Mouse (Mus musculus): ENCODE data around the gene Preb. TPM values are rescaled to one million over a fixed set of nuclear protein-coding genes. Genes with fewer than 3 reads are reported as not detected.

Gene Preb
- total and polyA plus RNA-seq, 3 experiments: 87.3 to 145 (median 96.5) TPM

DNA sequence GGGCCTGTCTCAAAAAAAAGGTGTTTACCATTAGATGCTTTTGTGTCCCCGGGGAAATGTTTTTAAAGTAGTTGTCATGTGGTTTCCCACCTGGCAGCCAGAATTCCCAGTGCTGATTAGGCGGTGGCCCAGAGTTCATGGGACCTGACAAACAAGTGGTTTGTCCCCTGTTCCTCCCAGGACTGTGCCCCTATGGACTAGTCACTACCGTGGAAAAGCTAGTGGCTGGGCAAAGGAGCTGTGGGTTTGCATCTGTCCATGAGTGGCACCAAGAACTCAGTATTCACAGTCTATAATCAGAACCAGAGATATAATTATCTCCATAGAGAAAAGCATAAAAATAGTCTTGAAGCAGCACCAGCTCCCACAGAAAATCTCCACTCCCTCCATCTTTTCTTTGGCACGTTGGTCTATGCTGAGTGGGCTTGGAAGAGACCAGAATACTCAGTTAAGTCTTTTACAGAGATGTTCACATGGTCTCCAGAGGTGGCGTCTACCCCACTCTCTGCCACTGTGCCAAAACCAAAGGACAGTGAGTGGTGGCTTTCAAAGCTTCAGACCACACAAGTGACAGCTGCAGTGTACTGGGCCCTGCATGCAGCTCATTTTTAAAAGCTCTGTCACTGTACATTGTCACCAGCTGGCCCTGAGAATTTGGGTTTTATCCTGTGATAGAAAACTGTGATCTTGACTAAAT lies 33.0 kb upstream of the Preb start:
- H3K9me3 ChIP-seq (replicated peaks; ENCODE audit: low read length): no peaks in the 10 kb centered on the region
- no peak overlapping the region for H3K4me2 ChIP-seq (ENCODE audit: insufficient read depth, low read depth, poor library complexity, severe bottlenecking)
- no peaks in the 10 kb centered on the region for H3K79me2 ChIP-seq (replicated peaks; ENCODE audit: control insufficient read depth, extremely low read depth, insufficient read depth, poor library complexity, severe bottlenecking)
- no peaks in the 10 kb centered on the region for H3K27me3 ChIP-seq (replicated peaks)
- no peak overlapping the region for H3K27ac ChIP-seq (ENCODE audit: insufficient read depth, low read depth)
- DNase-seq (ENCODE audit: extremely low read depth): no peak
- TF ChIP-seq RCOR1 (conservative IDR thresholded peaks at IDR 0.05; ENCODE audit: low read depth, low read length) (no peak), RAD21 (IDR thresholded peaks at IDR 0.05; ENCODE audit: low read depth, low read length) (no peak), TCF12 (IDR thresholded peaks at IDR 0.05; ENCODE audit: low read depth, low read length) (no peak), POLR2AphosphoS2 (IDR thresholded peaks at IDR 0.05; ENCODE audit: low read depth, low read length) (no peak), MEF2A (IDR thresholded peaks at IDR 0.05; ENCODE audit: borderline replicate concordance, low read depth, low read length) (no peak), CHD2 (IDR thresholded peaks at IDR 0.05; ENCODE audit: low read length) (no peak), USF2 (conservative IDR thresholded peaks at IDR 0.05; ENCODE audit: low read depth, low read length) (no peak), ZKSCAN1 (IDR thresholded peaks at IDR 0.05; ENCODE audit: borderline replicate concordance, low read depth, low read length) (no peak), BHLHE40 (IDR thresholded peaks at IDR 0.05; ENCODE audit: low read depth, low read length) (no peak), HCFC1 (IDR thresholded peaks at IDR 0.05; ENCODE audit: low read depth, low read length) (no peak), JUND (conservative IDR thresholded peaks at IDR 0.05; ENCODE audit: low read depth, low read length) (no peak), JUN (IDR thresholded peaks at IDR 0.05; ENCODE audit: insufficient read depth, low read depth, low read length) (no peak), USF1 (IDR thresholded peaks at IDR 0.05; ENCODE audit: low read depth, low read length) (no peak), SMC3 (IDR thresholded peaks at IDR 0.05; ENCODE audit: low read depth, low read length) (no peak), CTCF (conservative IDR thresholded peaks at IDR 0.05 in 1 of 2, IDR thresholded peaks at IDR 0.05 in 1 of 2; ENCODE audit: low read depth in 2 of 2, low read length in 2 of 2) (no peak), POLR2A (IDR thresholded peaks at IDR 0.05; ENCODE audit: low read depth, low read length) (no peak), ZNF384 (IDR thresholded peaks at IDR 0.05; ENCODE audit: low read depth, low read length) (no peak), TBP (conservative IDR thresholded peaks at IDR 0.05; ENCODE audit: low read depth, low read length) (no peak), ZC3H11A (IDR thresholded peaks at IDR 0.05; ENCODE audit: low read depth, low read length) (no peak)
- peaks cover 8 to 17% of the 10 kb centered on the region in 2 experiments for H3K4me1 ChIP-seq (ENCODE audit: control insufficient read depth in 1 of 2, insufficient read depth in 2 of 2)
- no peak overlapping the region for H3K4me3 ChIP-seq (replicated peaks in 1 of 3; ENCODE audit: low read depth in 2 of 3, low read length in 2 of 3, poor library complexity in 1 of 3)
- dilution Hi-C loops (cut with MboI; ENCODE audit: extremely low pct_ligation_motif_present, extremely low pct_unique_long_range_greater_than_20kb, low sequenced_read_pairs) (no loop called here), in situ Hi-C loops (cut with MboI; ENCODE audit: low pct_ligation_motif_present, low pct_unique_long_range_greater_than_20kb, low sequenced_read_pairs) (no loop called here)
- no peak overlapping the region for H3K9ac ChIP-seq (ENCODE audit: insufficient read depth, low read depth)
- H3K36me3 ChIP-seq (replicated peaks in 1 of 2; ENCODE audit: control insufficient read depth in 1 of 2, insufficient read depth in 1 of 2, low read length in 1 of 2): no peaks in the 10 kb centered on the region

DNA sequence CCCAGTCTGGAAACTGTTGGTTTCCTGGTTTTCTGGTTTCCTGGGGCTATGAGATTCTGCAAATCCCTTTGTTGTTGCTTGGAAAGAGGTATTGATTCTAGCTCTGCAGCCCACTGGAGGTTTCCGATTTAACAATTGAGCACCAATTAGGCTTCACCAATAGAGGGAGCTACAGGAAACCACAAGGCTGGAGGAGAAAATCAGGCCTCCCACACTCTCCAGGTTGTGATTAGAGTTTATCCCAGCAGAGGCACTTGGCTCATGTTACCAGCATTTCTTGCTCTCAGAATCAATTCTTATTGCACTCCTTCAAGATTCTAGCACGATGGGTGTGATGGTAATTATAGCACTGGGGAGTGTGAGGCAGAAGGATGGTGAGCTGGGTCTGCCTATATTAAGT lies 22.2 kb upstream of the Preb start:
- no peak for TF ChIP-seq ZKSCAN1 (IDR thresholded peaks at IDR 0.05; ENCODE audit: borderline replicate concordance, low read depth, low read length)
- peak; percentile 36 for TF ChIP-seq RAD21 (IDR thresholded peaks at IDR 0.05; ENCODE audit: low read depth, low read length)
- TF ChIP-seq ZC3H11A (IDR thresholded peaks at IDR 0.05; ENCODE audit: low read depth, low read length): no peak
- peak; percentile 34 for TF ChIP-seq SMC3 (IDR thresholded peaks at IDR 0.05; ENCODE audit: low read depth, low read length)
- TF ChIP-seq CTCF (conservative IDR thresholded peaks at IDR 0.05 in 1 of 2, IDR thresholded peaks at IDR 0.05 in 1 of 2; ENCODE audit: low read depth in 2 of 2, low read length in 2 of 2): peak; percentile 27 to 66; a peak in 3 of 4 replicates
- TF ChIP-seq ELF1 (IDR thresholded peaks at IDR 0.05; ENCODE audit: low read depth, low read length): no peak
- no peak for TF ChIP-seq JUND (conservative IDR thresholded peaks at IDR 0.05; ENCODE audit: low read depth, low read length)
- DNase-seq (ENCODE audit: extremely low read depth): peak; percentile 27
- Histone ChIP-seq H3K4me3 (replicated peaks in 1 of 3; ENCODE audit: low read depth in 2 of 3, low read length in 2 of 3, poor library complexity in 1 of 3) (no peak overlapping the region), H3K27me3 (replicated peaks) (peaks cover 4% of the 10 kb centered on the region), H3K9me3 (replicated peaks; ENCODE audit: low read length) (no peaks in the 10 kb centered on the region), H3K79me2 (replicated peaks; ENCODE audit: control insufficient read depth, extremely low read depth, insufficient read depth, poor library complexity, severe bottlenecking) (no peaks in the 10 kb centered on the region), H3K4me1 (ENCODE audit: control insufficient read depth in 1 of 2, insufficient read depth in 2 of 2) (peaks cover 0 to 3% of the 10 kb centered on the region in 2 experiments; a peak in 1 of 4 replicates), H3K27ac (ENCODE audit: insufficient read depth, low read depth) (no peak overlapping the region), H3K36me3 (replicated peaks in 1 of 2; ENCODE audit: control insufficient read depth in 1 of 2, insufficient read depth in 1 of 2, low read length in 1 of 2) (no peaks in the 10 kb centered on the region), H3K4me2 (ENCODE audit: insufficient read depth, low read depth, poor library complexity, severe bottlenecking) (no peak overlapping the region), H3K9ac (ENCODE audit: insufficient read depth, low read depth) (no peak overlapping the region)
- dilution Hi-C loops (cut with MboI; ENCODE audit: extremely low pct_ligation_motif_present, extremely low pct_unique_long_range_greater_than_20kb, low sequenced_read_pairs) (no loop called here), in situ Hi-C loops (cut with MboI; ENCODE audit: low pct_ligation_motif_present, low pct_unique_long_range_greater_than_20kb, low sequenced_read_pairs) (no loop called here)

Data from CH12.LX (cell line).